Mouse (Mus musculus): ENCODE measurements around the gene Cars. TPM values are rescaled to one million over a fixed set of nuclear protein-coding genes. Genes with fewer than 3 reads are reported as not detected.

The Cars gene
- polyA plus RNA-seq, 1 experiment from 2014 or later = 82.0 TPM

DNA sequence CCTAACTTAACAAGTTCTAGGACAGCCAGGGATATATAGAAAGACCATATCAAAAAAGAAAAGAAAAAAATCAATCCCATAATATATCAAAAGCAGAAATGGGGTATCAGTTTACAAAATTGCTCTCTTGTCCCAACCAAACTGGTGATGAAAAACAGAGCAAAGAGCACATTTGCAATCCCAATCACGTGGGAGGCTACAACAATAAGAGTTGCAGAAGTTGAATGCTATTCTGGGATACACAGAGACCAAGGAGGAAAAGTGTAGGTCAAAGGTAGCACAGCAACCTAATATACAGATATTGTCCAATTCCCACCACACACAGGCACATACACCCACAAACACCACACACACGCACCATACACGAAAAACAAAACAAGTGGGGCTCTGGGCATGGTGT lies 63.6 kb downstream of the Cars start:
- Histone ChIP-seq H3K27me3 (ENCODE audit: low read depth, poor library complexity, severe bottlenecking) (no peaks in the 10 kb centered on the region), H3K27ac (replicated peaks) (no peak overlapping the region), H3K4me1 (no peaks in the 10 kb centered on the region), H3K4me3 (no peak overlapping the region), H3K36me3 (peaks cover 99% of the 10 kb centered on the region), H3K9me3 (replicated peaks) (no peaks in the 10 kb centered on the region)
- WGBS = 91% methylated on average over 3 of the region's 3 CpGs
- DNase-seq (ENCODE audit: low spot score) = no peak

DNA sequence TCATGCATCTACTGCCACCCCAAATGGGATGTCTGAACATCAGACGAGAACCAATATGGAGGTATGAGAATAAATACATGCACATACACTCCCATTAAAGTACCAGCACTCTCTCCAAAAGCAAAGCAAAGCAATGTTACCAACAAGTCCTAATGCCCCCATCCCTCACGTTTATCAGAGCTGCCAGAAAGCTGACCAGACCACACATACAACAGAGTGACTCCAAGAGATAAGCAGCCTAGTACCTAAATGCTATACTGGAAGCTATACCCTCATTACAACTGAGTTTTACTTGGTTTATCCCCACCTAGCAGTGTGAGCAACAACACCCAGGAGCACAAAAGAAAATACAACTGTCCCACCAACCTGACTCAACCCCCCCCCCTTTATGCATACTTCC lies 66.6 kb downstream of the Cars start:
- DNase-seq (ENCODE audit: low spot score) = no peak
- peaks cover 100% of the 10 kb centered on the region for H3K36me3 ChIP-seq
- H3K4me3 ChIP-seq = no peak overlapping the region
- no peak overlapping the region for H3K27ac ChIP-seq (replicated peaks)
- no peaks in the 10 kb centered on the region for H3K4me1 ChIP-seq
- no peaks in the 10 kb centered on the region for H3K27me3 ChIP-seq (ENCODE audit: low read depth, poor library complexity, severe bottlenecking)
- H3K9me3 ChIP-seq (replicated peaks) = no peaks in the 10 kb centered on the region
- WGBS = 86% methylated on average over 2 of the region's 2 CpGs

DNA sequence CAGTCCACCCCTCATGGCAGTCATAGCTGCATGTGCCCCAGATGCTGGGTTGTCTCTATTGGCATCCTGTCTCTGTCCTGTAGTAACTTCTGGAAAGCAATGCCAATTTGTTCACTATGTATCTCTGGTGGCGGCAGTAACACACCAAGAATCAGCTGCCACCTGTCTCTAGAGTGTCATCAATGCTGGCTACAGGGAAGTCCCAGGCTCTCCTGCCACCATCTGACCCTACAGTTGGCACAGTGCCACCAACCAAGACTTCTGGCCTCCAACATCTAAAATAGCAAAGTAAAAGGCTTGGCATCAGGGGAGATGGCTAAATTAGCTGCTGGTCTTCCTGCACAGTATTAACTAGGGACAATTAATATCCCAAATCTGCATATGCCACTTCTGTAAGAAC lies 67.5 kb downstream of the Cars start:
- 97% methylated on average over 1 of the region's 1 CpGs for WGBS
- Histone ChIP-seq H3K36me3 (peaks cover 100% of the 10 kb centered on the region), H3K27ac (replicated peaks) (no peak overlapping the region), H3K4me1 (no peaks in the 10 kb centered on the region), H3K4me3 (no peak overlapping the region), H3K27me3 (ENCODE audit: low read depth, poor library complexity, severe bottlenecking) (no peaks in the 10 kb centered on the region), H3K9me3 (replicated peaks) (no peaks in the 10 kb centered on the region)
- no peak for DNase-seq (ENCODE audit: low spot score)

DNA sequence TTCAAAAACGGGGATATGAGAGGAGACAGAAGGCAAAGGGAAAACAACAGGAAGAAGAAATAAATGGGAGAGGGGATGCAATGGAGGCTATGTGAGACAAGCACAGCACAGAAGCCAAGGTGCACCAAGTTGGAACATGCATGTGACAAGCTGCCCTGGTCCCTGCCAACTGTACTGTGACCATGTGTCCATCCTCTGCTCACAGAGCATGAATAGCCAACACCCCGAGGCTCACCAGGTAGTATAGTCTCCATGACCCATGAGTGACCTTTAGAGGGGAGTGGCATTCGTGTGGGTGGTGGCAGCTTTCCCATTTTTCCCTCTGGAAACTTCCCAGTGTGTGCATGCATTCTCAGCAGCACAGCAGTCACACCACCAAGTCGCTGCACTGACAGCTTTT lies 80.6 kb downstream of the Cars start:
- H3K27me3 ChIP-seq (ENCODE audit: low read depth, poor library complexity, severe bottlenecking) = no peaks in the 10 kb centered on the region
- 91% methylated on average over 4 of the region's 4 CpGs for WGBS
- no peaks in the 10 kb centered on the region for H3K4me1 ChIP-seq
- H3K27ac ChIP-seq (replicated peaks) = no peak overlapping the region
- peaks cover 100% of the 10 kb centered on the region for H3K36me3 ChIP-seq
- no peak for DNase-seq (ENCODE audit: low spot score)
- no peaks in the 10 kb centered on the region for H3K9me3 ChIP-seq (replicated peaks)
- no peak overlapping the region for H3K4me3 ChIP-seq

DNA sequence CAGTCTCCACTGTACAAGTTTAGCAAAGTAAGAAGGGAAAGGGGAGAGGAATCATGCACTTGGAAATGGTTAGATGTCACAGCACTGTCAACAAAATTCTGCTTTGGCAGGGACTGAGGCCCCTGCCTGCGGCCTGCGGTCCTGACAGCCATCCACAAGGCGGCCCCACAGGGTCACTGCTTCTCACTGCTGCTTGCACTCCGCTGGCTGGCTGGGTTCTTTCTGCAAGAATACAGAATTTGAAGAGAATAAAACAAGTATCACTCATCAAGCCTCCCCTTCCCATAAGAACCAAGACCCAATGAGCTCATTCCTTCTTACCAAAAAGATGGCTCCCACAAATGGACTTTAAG lies 85.5 kb downstream of the Cars start:
- Histone ChIP-seq H3K9me3 (replicated peaks) (no peaks in the 10 kb centered on the region), H3K27ac (replicated peaks) (no peak overlapping the region), H3K36me3 (peaks cover 75% of the 10 kb centered on the region), H3K4me3 (no peak overlapping the region), H3K27me3 (ENCODE audit: low read depth, poor library complexity, severe bottlenecking) (no peaks in the 10 kb centered on the region), H3K4me1 (no peaks in the 10 kb centered on the region)
- no peak for DNase-seq (ENCODE audit: low spot score)
- WGBS = 96% methylated on average over 4 of the region's 4 CpGs

DNA sequence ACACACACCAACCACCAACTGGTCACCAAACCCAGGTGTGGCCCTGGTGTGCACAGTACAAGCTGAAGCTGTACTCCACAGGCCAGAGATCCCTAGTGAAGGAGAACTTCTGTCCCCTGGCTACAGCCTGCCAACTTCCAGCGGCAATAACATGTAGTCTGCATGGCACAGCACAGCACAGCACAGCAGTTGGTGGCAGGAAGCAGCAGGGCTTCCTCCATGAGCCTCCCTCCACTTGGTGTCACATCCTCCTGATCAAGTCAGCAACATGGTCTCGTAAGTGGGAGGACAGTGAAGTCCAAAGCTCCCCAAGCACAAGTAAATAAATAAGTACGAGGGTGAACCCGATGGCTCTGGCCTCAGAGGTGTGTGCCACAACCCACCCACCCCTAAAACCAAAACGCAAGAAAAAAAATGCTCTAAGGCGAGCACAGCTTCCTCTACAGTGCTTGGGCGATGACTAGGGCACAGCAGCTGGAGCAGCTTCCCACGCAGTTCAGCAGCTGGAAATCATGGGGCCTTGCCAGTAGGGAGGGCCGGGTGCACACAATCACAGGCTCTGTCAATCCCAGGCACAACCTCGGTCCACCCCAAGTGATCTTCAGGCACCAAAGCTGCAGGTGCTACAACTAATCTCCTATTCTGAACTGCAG lies 86.0 kb downstream of the Cars start:
- Histone ChIP-seq H3K4me3 (no peak overlapping the region), H3K9me3 (replicated peaks) (no peaks in the 10 kb centered on the region), H3K27me3 (ENCODE audit: low read depth, poor library complexity, severe bottlenecking) (no peaks in the 10 kb centered on the region), H3K4me1 (no peaks in the 10 kb centered on the region), H3K36me3 (peaks cover 70% of the 10 kb centered on the region), H3K27ac (replicated peaks) (no peak overlapping the region)
- WGBS = 93% methylated on average over 10 of the region's 10 CpGs
- DNase-seq (ENCODE audit: low spot score) = no peak

DNA sequence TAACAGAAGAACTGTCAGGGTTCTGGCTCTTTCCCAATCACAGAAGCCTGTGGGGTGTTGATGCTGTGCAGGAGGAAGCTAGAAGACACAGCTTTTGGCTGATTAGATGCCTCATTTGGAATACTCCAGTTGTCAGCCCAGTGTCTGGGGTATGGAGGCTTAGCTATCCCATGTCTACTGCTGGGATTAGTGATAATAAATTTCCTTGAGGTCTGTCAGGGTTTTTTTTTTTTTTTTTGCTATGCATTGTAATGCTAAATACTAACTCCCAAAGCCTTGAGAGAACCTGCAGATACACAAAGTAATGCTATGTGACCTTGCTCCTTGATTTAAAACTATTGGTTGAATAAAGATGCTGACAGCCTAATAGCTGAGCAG lies 88.6 kb downstream of the Cars start:
- Histone ChIP-seq H3K27ac (replicated peaks) (no peak overlapping the region; the same call in 1 of the 2 replicates), H3K36me3 (peaks cover 45% of the 10 kb centered on the region), H3K4me1 (no peaks in the 10 kb centered on the region), H3K27me3 (ENCODE audit: low read depth, poor library complexity, severe bottlenecking) (no peaks in the 10 kb centered on the region), H3K9me3 (replicated peaks) (no peaks in the 10 kb centered on the region), H3K4me3 (no peak overlapping the region)
- DNase-seq (ENCODE audit: low spot score) = no peak

DNA sequence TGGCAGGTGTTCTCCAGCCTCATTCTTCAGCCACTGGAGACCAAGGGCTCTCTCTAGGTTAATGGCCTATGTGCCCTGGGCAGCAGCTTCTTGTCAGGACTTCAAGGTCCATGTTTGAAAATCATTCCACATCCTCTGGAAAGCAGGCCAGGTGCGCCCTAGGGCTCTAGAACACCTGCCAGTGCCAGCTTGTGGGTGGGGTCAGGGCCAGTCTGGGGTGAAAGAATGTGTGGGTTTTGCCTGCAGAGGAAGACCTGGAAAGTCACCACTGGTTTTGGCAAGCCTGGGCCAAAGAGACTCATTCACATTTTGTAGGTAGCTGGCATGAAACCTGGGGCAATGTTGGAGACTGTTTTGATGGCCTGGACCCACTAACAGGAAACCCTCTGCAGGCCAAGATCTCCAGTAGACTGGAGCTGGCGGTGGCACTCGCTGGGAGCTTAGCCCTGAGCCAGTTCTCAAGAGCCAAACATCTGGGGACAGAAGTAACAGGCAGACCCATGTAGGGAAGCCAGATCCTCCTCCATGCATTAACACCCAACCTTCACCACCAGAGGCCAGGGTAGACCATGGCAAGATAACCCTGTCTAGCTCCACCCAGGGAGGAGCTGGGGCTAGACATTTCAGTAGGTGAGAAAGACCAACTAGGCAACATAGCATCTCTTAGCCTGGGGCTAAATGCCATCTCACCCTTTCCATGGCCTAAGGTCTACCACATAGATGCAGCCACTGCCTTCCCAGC lies 89.1 kb downstream of the Cars start:
- 90% methylated on average over 3 of the region's 3 CpGs for WGBS

DNA sequence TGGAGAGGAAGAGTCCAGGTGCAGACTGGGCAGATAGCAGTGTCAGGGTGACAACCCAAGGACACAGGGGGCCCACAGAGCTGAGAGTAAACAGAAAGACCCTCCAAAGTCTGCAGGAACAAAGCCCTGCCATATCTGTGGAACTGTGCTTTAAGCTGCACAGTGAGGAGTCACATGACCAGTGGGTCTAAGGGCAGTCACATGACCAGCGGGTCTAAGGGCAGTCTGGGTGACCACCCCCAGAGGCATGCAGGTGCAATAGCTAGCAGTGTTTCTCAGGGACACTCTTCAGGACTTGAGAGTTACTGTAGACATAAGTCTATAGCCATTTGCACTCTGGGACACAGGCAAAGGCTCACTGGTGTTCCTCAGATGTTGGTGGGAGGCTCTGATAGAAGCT lies 90.3 kb downstream of the Cars start:
- H3K27me3 ChIP-seq (ENCODE audit: low read depth, poor library complexity, severe bottlenecking) = peaks cover 9% of the 10 kb centered on the region
- H3K4me3 ChIP-seq = no peak overlapping the region
- H3K36me3 ChIP-seq = peaks cover 27% of the 10 kb centered on the region
- no peaks in the 10 kb centered on the region for H3K9me3 ChIP-seq (replicated peaks)
- no peak for DNase-seq (ENCODE audit: low spot score)
- no peak overlapping the region for H3K27ac ChIP-seq (replicated peaks)
- WGBS = 73% methylated on average over 1 of the region's 1 CpGs
- no peaks in the 10 kb centered on the region for H3K4me1 ChIP-seq

More for the DNA sequence above, 89.1 kb downstream of the Cars start:
- DNase-seq (ENCODE audit: low spot score) = no peak
- Histone ChIP-seq H3K4me3 (no peak overlapping the region), H3K4me1 (no peaks in the 10 kb centered on the region), H3K27ac (replicated peaks) (no peak overlapping the region; the same call in 1 of the 2 replicates), H3K36me3 (peaks cover 39% of the 10 kb centered on the region), H3K27me3 (ENCODE audit: low read depth, poor library complexity, severe bottlenecking) (no peaks in the 10 kb centered on the region), H3K9me3 (replicated peaks) (no peaks in the 10 kb centered on the region)

Small RNA genes lying within 50 kb of the gene (microRNA-seq; reads per million reads assigned to microRNA genes)
- not detected for gene Mir7064

Other genes with a start within 250 kb of the Cars start
- 329 and 443 TPM in 2 replicates for gene Cdkn1c, start 139.0 kb downstream of the Cars start, polyA plus RNA-seq (2016; fragmentation: Nextera tagmentation; extraction: Ambion mirVana)
- gene Slc22a18, start 126.4 kb downstream of the Cars start, polyA plus RNA-seq (2016; fragmentation: Nextera tagmentation; extraction: Ambion mirVana) = 0.17 and 0.20 TPM in 2 replicates
- gene Phlda2, start 96.9 kb downstream of the Cars start, polyA plus RNA-seq (2016; fragmentation: Nextera tagmentation; extraction: Ambion mirVana) = 0.43 and 0.96 TPM in 2 replicates
- 382 and 401 TPM in 2 replicates for gene Nap1l4, start 51.0 kb downstream of the Cars start, polyA plus RNA-seq (2016; fragmentation: Nextera tagmentation; extraction: Ambion mirVana)
- 0.29 and 0.41 TPM in 2 replicates for gene Tnfrsf26, start 28.6 kb upstream of the Cars start, polyA plus RNA-seq (2016; fragmentation: Nextera tagmentation; extraction: Ambion mirVana)
- gene Tnfrsf22, start 49.6 kb upstream of the Cars start, polyA plus RNA-seq (2016; fragmentation: Nextera tagmentation; extraction: Ambion mirVana) = 9.3 and 9.9 TPM in 2 replicates
- gene Tnfrsf23, start 85.8 kb upstream of the Cars start, polyA plus RNA-seq (2016; fragmentation: Nextera tagmentation; extraction: Ambion mirVana) = 0.30 and 0.38 TPM in 2 replicates
- 11.1 and 16.3 TPM in 2 replicates for gene Osbpl5, start 156.9 kb upstream of the Cars start, polyA plus RNA-seq (2016; fragmentation: Nextera tagmentation; extraction: Ambion mirVana)
- gene Mrgprg, start 166.9 kb upstream of the Cars start, polyA plus RNA-seq (2016; fragmentation: Nextera tagmentation; extraction: Ambion mirVana) = not detected in 2 replicates
- 1.8 and 3.3 TPM in 2 replicates for gene Mrgpre, start 184.4 kb upstream of the Cars start, polyA plus RNA-seq (2016; fragmentation: Nextera tagmentation; extraction: Ambion mirVana)
- gene Nadsyn1, start 222.8 kb upstream of the Cars start, polyA plus RNA-seq (2016; fragmentation: Nextera tagmentation; extraction: Ambion mirVana) = 10.3 and 10.4 TPM in 2 replicates
- 105 and 107 TPM in 2 replicates for gene Dhcr7, start 223.1 kb upstream of the Cars start, polyA plus RNA-seq (2016; fragmentation: Nextera tagmentation; extraction: Ambion mirVana)

Measured in midbrain, embryonic 10.5 days (tissue).